Mouse (Mus musculus) CD4-positive, CD25-positive, alpha-beta regulatory T cell (primary cell): ENCODE results near the gene Syk. TPM values are rescaled to one million over a fixed set of nuclear protein-coding genes. Genes with fewer than 3 reads are reported as not detected.

Source experiments
- polyA plus RNA-seq: library from polyadenylated mRNA; unstranded; fragments of 100-300 nt; shearing (Covaris generic); gene quantifications from one replicate; pipeline ENCODE4 v1.2.1, GENCODE M21; 2017

The Syk gene
- 2.0 TPM for polyA plus RNA-seq

GRCm38 (mm10) chr13:52582878-52583661 lies at the start of gene Syk:
Gene Syk, plus strand, starts transcription at chr13:52583173.

Other genes with a start within 250 kb of the Syk start
- gene Diras2, start 51.9 kb upstream of the Syk start, polyA plus RNA-seq, result not detected